Mouse (Mus musculus) megakaryocyte, embryonic 14.5 days (primary cell): Measurements from ENCODE around the gene Rragd. TPM values are rescaled to one million over a fixed set of nuclear protein-coding genes. Genes with fewer than 3 reads are reported as not detected.
"Not testable (repeated sequence)": the region's sequence is repeated elsewhere in the genome, so short reads cannot be mapped to it uniquely, and the experiment has no call there.

ENCODE experiments used
- H3K27me3 ChIP-seq: replicated peaks from 2 replicates; pipeline ENCODE3; 2012; ENCODE audit warnings: inconsistent platforms
- H3K36me3 ChIP-seq: replicated peaks from 2 replicates; pipeline ENCODE3; 2012; ENCODE audit warnings: low read length, inconsistent platforms, mixed read lengths
- H3K4me1 ChIP-seq: 2 replicates; pipeline ENCODE4 v1.6.1; 2012; ENCODE audit warnings: inconsistent platforms
- H3K4me3 ChIP-seq: replicated peaks from 2 replicates; pipeline ENCODE3; 2012; ENCODE audit warnings: moderate library complexity, mild to moderate bottlenecking, inconsistent platforms
- H3K9me3 ChIP-seq: 2 replicates; pipeline ENCODE4 v1.6.1; 2012; ENCODE audit warnings: inconsistent platforms
- FLI1 ChIP-seq: IDR thresholded peaks from 2 replicates; pipeline ENCODE4 v1.6.1; 2012; ENCODE audit warnings: low read length, inconsistent platforms, mixed read lengths
- GATA1 ChIP-seq: IDR thresholded peaks from 3 replicates; pipeline ENCODE4 v1.6.1; 2012; ENCODE audit warnings: mixed read lengths, low read length, inconsistent platforms, borderline replicate concordance
- polyA plus RNA-seq: library from polyadenylated mRNA; stranded (reverse); fragments of >175 nt; gene quantifications from 2 replicates; pipeline ENCODE4 v1.2.3, GENCODE M21; 2012; ENCODE audit warnings: low replicate concordance; ENCODE audit not compliant: insufficient read depth

The Rragd gene
- polyA plus RNA-seq, 1 experiment, result 0.37 TPM

- TF ChIP-seq GATA1 (no peak), FLI1 (no peak)
- Histone ChIP-seq H3K9me3 (peaks cover 11% of the 10 kb centered on the region), H3K4me1 (peaks cover 25% of the 10 kb centered on the region), H3K4me3 (no peak overlapping the region), H3K27me3 (peaks cover 55% of the 10 kb centered on the region), H3K36me3 (no peaks in the 10 kb centered on the region)
These were observed 30.2 kb upstream of the Rragd start for GRCm38 (mm10) chr4:32952681-32953080.

- no peak for TF ChIP-seq FLI1
- no peak for TF ChIP-seq GATA1
- Histone ChIP-seq H3K4me1 (peaks cover 9% of the 10 kb centered on the region), H3K9me3 (peaks cover 7% of the 10 kb centered on the region), H3K4me3 (no peak overlapping the region), H3K36me3 (no peaks in the 10 kb centered on the region), H3K27me3 (peaks cover 24% of the 10 kb centered on the region)
These were observed 26.4 kb upstream of the Rragd start for GRCm38 (mm10) chr4:32956423-32956822.

GRCm38 (mm10) chr4:32961394-32961793, 21.4 kb upstream of the Rragd start:
- H3K27me3 ChIP-seq, result peaks cover 6% of the 10 kb centered on the region
- H3K9me3 ChIP-seq, result peaks cover 24% of the 10 kb centered on the region
- H3K4me1 ChIP-seq, result no peaks in the 10 kb centered on the region
- H3K36me3 ChIP-seq, result no peaks in the 10 kb centered on the region
- TF ChIP-seq FLI1 (no peak), GATA1 (no peak)
- H3K4me3 ChIP-seq, result no peak overlapping the region

GRCm38 (mm10) chr4:32964619-32965018, 18.2 kb upstream of the Rragd start:
- not testable (repeated sequence) for H3K4me3 ChIP-seq

GRCm38 (mm10) chr4:32977331-32977730, 5.5 kb upstream of the Rragd start:
- TF ChIP-seq GATA1 (no peak), FLI1 (no peak)
- Histone ChIP-seq H3K27me3 (peaks cover 24% of the 10 kb centered on the region), H3K36me3 (no peaks in the 10 kb centered on the region), H3K9me3 (peaks cover 35% of the 10 kb centered on the region), H3K4me3 (no peak overlapping the region), H3K4me1 (peaks cover 10% of the 10 kb centered on the region)

More at GRCm38 (mm10) chr4:32964619-32965018, 18.2 kb upstream of the Rragd start:
- not testable (repeated sequence) for H3K4me1 ChIP-seq, H3K36me3 ChIP-seq, H3K27me3 ChIP-seq
- H3K9me3 ChIP-seq, result peaks cover 41% of the 10 kb centered on the region

- TF ChIP-seq GATA1, result no peak
- no peak for TF ChIP-seq FLI1
- H3K4me3 ChIP-seq, result no peak overlapping the region
- H3K9me3 ChIP-seq, result peaks cover 22% of the 10 kb centered on the region
- H3K4me1 ChIP-seq, result peaks cover 31% of the 10 kb centered on the region
- no peaks in the 10 kb centered on the region for H3K36me3 ChIP-seq
- peaks cover 51% of the 10 kb centered on the region for H3K27me3 ChIP-seq
These were observed 2.8 kb upstream of the Rragd start for GRCm38 (mm10) chr4:32980061-32980460.

- H3K27me3 ChIP-seq, result peaks cover 67% of the 10 kb centered on the region
- no peak overlapping the region for H3K4me3 ChIP-seq
- peaks cover 25% of the 10 kb centered on the region for H3K9me3 ChIP-seq
- H3K36me3 ChIP-seq, result no peaks in the 10 kb centered on the region
- no peak for TF ChIP-seq GATA1
- no peak for TF ChIP-seq FLI1
- H3K4me1 ChIP-seq, result peaks cover 31% of the 10 kb centered on the region
These were observed 1.2 kb upstream of the Rragd start for GRCm38 (mm10) chr4:32981617-32982016.

- peak overlapping the region; percentile 95 for H3K4me3 ChIP-seq
- H3K36me3 ChIP-seq, result no peaks in the 10 kb centered on the region
- TF ChIP-seq GATA1 (no peak), FLI1 (no peak)
- peaks cover 70% of the 10 kb centered on the region for H3K27me3 ChIP-seq
- peaks cover 25% of the 10 kb centered on the region for H3K9me3 ChIP-seq
- H3K4me1 ChIP-seq, result peaks cover 31% of the 10 kb centered on the region
These were observed 659 bp upstream of the Rragd start for GRCm38 (mm10) chr4:32982041-32982715.

- Histone ChIP-seq H3K4me3 (peak overlapping the region; percentile 95), H3K27me3 (peaks cover 74% of the 10 kb centered on the region), H3K36me3 (no peaks in the 10 kb centered on the region), H3K9me3 (peaks cover 25% of the 10 kb centered on the region), H3K4me1 (peaks cover 31% of the 10 kb centered on the region)
- no peak for TF ChIP-seq FLI1
- no peak for TF ChIP-seq GATA1
These were observed 629 bp downstream of the Rragd start for GRCm38 (mm10) chr4:32983176-32984155.

- Histone ChIP-seq H3K4me1 (peaks cover 31% of the 10 kb centered on the region), H3K27me3 (peaks cover 75% of the 10 kb centered on the region), H3K36me3 (no peaks in the 10 kb centered on the region), H3K4me3 (peak overlapping the region; percentile 95), H3K9me3 (peaks cover 25% of the 10 kb centered on the region)
- no peak for TF ChIP-seq GATA1
- TF ChIP-seq FLI1, result no peak
These were observed 1.4 kb downstream of the Rragd start for GRCm38 (mm10) chr4:32984242-32984641.
